Mouse (Mus musculus): Measurements from ENCODE around the gene Vezt.

GRCm38 (mm10) chr10:94071641-94072040, 36.0 kb upstream of the Vezt start:
- no peak for TF ChIP-seq CTCF (IDR thresholded peaks at IDR 0.05; ENCODE audit: borderline replicate concordance, insufficient read depth, low read depth, low read length)
- TF ChIP-seq POLR2A (IDR thresholded peaks at IDR 0.05; ENCODE audit: borderline replicate concordance, insufficient read depth, low read length), result no peak
